Mouse (Mus musculus): ENCODE measurements around the gene Map2.

DNA sequence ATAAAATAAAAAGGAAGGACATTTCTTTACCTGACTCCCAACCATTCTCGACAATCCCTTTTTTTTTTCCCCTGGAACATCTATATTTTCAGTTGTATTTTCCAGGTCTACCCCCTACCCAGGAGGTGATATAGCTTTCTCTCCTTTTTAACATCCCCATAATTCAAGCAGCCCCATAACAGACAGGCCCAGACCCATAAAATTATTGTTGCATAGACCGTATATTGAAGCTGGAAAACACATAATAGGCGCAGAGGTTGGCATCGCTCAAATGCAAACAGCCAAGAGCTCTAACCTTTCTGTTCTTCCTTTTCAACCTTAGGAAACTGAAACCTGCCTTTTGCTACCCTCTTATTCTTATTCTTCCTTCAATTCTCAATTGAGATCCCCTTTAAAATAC is 211.2 kb downstream of the Map2 start:
- TF ChIP-seq CTCF (IDR thresholded peaks at IDR 0.05; ENCODE audit: low read depth, low read length) (no peak), POLR2A (IDR thresholded peaks at IDR 0.05; ENCODE audit: borderline replicate concordance, low read depth, low read length) (no peak)

Data from bone marrow macrophage, adult 2 months (primary cell).